Mouse (Mus musculus): Measurements from ENCODE around the gene Igsf23. TPM values are rescaled to one million over a fixed set of nuclear protein-coding genes. Genes with fewer than 3 reads are reported as not detected.
"Not testable (repeated sequence)": the region's sequence is repeated elsewhere in the genome, so short reads cannot be mapped to it uniquely, and the experiment has no call there.

Gene Igsf23
- polyA plus RNA-seq, 1 experiment from 2014 or later, result 0.30 TPM

DNA sequence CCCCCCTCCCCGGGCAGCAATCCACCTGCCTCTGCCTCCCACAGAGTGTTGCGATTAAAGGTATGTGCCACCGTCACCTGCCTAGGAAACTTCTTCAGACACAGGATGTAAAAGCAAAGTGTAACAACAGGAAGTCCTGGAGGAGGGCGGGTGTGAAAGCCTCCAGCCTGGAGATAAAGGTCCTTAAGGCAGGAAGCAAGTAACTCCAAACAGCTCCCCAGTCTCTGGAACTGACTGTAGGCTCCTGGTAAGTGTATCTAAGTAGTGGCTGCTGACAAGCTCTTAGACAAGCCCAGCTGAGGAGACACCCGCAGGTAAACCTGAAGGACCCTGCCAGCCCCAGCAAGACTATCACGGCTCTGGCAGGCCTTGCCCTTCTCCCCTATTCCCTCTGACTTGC lies 10.3 kb downstream of the Igsf23 start:
- WGBS (ENCODE audit: insufficient replicate concordance), result 15% methylated on average over 5 of the region's 6 CpGs
- ATAC-seq (ENCODE audit: low read depth), result no peak

DNA sequence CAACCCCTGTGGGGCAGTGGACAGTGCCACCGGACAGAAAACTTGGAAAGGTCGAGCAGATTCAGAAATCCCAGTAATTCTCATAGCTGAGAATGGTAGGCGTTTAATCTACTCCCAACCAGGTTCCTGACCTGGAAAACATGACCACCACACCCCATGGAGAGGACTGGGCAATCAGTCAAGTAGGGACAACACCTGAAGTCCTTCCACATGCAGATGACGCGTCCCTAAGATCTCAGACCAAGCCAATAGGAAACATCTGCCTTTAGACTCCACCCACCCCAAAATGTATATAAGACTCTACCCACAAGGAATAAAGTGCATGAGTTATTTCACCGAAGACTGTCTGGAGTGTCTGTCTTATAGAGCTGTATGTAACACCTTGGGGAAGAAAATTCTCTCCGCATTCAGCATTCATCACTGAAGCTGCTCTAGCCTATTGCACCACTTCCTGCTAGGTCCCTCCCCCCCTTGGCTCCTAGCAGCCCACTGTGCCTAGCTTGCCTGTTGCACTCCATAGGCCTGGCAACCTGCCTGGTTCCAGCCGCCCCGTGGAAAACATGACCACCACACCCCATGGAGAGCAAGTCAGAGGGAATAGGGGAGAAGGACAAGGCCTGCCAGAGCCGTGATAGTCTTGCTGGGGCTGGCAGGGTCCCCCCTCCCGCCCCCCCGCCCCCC lies 10.9 kb downstream of the Igsf23 start:
- Histone ChIP-seq H3K4me2 (ENCODE audit: low read depth, low read length) (no peak overlapping the region), H3K27me3 (ENCODE audit: control insufficient read depth, insufficient read depth, low read depth, low read length) (no peaks in the 10 kb centered on the region), H3K27ac (ENCODE audit: low read length) (no peak overlapping the region)

More for the DNA sequence above, 10.3 kb downstream of the Igsf23 start:
- Histone ChIP-seq H3K27me3 (ENCODE audit: control insufficient read depth, insufficient read depth, low read depth, low read length) (no peaks in the 10 kb centered on the region), H3K27ac (ENCODE audit: low read length) (no peak overlapping the region), H3K4me3 (ENCODE audit: low read depth, low read length) (no peak overlapping the region), H3K4me2 (ENCODE audit: low read depth, low read length) (no peak overlapping the region), H3K36me3 (ENCODE audit: control insufficient read depth, insufficient read depth) (no peaks in the 10 kb centered on the region), H3K9ac (ENCODE audit: low read depth, low read length) (no peak overlapping the region), H3K4me1 (ENCODE audit: control insufficient read depth, low read depth, low read length) (no peaks in the 10 kb centered on the region), H3K9me3 (replicated peaks; ENCODE audit: control insufficient read depth, low read length) (no peaks in the 10 kb centered on the region)

DNA sequence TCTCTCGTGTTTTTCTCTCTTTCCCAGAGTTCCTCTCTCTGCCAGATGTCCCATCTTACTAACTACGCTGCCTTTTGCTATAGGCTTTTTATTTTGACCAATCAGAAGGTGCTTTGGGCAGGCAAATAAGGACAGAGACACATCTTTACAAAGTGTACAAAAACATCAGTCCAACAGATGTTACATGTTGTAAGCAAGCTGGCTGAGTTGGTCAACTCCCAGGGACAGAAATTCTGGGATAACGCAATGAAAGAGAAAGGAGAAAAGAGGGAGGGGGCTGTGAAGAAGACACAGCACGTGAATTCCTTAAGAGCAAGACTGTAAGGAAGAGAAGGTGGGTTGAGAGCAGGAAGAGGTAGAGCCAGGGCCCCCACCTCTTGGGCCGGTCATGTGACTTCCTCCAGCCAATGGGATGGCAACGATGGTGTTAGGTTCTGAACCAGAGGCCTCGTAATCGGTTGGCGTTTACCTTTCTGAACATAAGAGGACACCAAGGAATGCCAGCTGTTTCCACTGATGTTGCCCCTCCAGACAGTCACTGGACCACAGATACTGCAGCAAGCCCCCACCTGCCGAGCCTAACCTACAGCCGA lies 13.2 kb downstream of the Igsf23 start:
- WGBS (ENCODE audit: insufficient replicate concordance), result 63% methylated on average over 11 of the region's 11 CpGs
- Histone ChIP-seq H3K4me3 (ENCODE audit: low read depth, low read length) (no peak overlapping the region), H3K9ac (ENCODE audit: low read depth, low read length) (no peak overlapping the region), H3K27ac (ENCODE audit: low read length) (no peak overlapping the region), H3K36me3 (ENCODE audit: control insufficient read depth, insufficient read depth) (no peaks in the 10 kb centered on the region), H3K27me3 (ENCODE audit: control insufficient read depth, insufficient read depth, low read depth, low read length) (peaks cover 2% of the 10 kb centered on the region; the same call in 1 of the 2 replicates), H3K9me3 (replicated peaks; ENCODE audit: control insufficient read depth, low read length) (no peaks in the 10 kb centered on the region), H3K4me1 (ENCODE audit: control insufficient read depth, low read depth, low read length) (no peaks in the 10 kb centered on the region; the same call in none of the 2 replicates), H3K4me2 (ENCODE audit: low read depth, low read length) (no peak overlapping the region)
- ATAC-seq (ENCODE audit: low read depth), result no peak

More for the DNA sequence above, 10.9 kb downstream of the Igsf23 start:
- H3K9ac ChIP-seq (ENCODE audit: low read depth, low read length), result no peak overlapping the region
- WGBS (ENCODE audit: insufficient replicate concordance), result 33% methylated on average over 10 of the region's 12 CpGs
- H3K4me3 ChIP-seq (ENCODE audit: low read depth, low read length), result no peak overlapping the region
- peak; percentile 58; the same call in 1 of the 2 replicates for ATAC-seq (ENCODE audit: low read depth)
- no peaks in the 10 kb centered on the region for H3K4me1 ChIP-seq (ENCODE audit: control insufficient read depth, low read depth, low read length)
- H3K36me3 ChIP-seq (ENCODE audit: control insufficient read depth, insufficient read depth), result no peaks in the 10 kb centered on the region
- H3K9me3 ChIP-seq (replicated peaks; ENCODE audit: control insufficient read depth, low read length), result no peaks in the 10 kb centered on the region

DNA sequence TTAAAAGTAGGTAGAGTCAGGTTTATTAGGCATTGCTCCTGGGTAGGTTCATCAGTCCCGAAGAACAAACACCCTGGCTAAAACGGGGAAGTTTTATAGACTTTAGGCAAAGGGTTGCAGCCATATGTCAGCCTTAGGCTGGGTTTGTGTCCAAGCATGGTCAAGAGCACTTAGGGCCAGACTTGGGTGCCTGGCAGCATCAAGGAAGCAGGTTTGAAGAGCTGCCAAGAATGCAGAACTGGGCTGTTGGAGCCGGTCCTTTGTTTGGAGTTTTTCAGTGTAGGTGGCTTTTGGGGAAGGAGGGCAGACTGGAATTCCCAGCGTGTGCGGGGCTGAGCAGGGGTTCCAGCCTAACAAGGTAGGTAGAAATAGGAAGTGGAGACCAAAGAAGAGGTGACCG lies 14.6 kb downstream of the Igsf23 start:
- WGBS (ENCODE audit: insufficient replicate concordance), result 33% methylated on average over 6 of the region's 6 CpGs
- H3K4me3 ChIP-seq (ENCODE audit: low read depth, low read length), result no peak overlapping the region
- H3K4me2 ChIP-seq (ENCODE audit: low read depth, low read length), result no peak overlapping the region
- H3K4me1 ChIP-seq (ENCODE audit: control insufficient read depth, low read depth, low read length), result no peaks in the 10 kb centered on the region; the same call in none of the 2 replicates
- H3K9me3 ChIP-seq (replicated peaks; ENCODE audit: control insufficient read depth, low read length), result no peaks in the 10 kb centered on the region
- H3K27me3 ChIP-seq (ENCODE audit: control insufficient read depth, insufficient read depth, low read depth, low read length), result peaks cover 2% of the 10 kb centered on the region; the same call in 1 of the 2 replicates
- no peak for ATAC-seq (ENCODE audit: low read depth)
- H3K27ac ChIP-seq (ENCODE audit: low read length), result no peak overlapping the region; the same call in 1 of the 2 replicates
- H3K36me3 ChIP-seq (ENCODE audit: control insufficient read depth, insufficient read depth), result no peaks in the 10 kb centered on the region
- no peak overlapping the region for H3K9ac ChIP-seq (ENCODE audit: low read depth, low read length)

DNA sequence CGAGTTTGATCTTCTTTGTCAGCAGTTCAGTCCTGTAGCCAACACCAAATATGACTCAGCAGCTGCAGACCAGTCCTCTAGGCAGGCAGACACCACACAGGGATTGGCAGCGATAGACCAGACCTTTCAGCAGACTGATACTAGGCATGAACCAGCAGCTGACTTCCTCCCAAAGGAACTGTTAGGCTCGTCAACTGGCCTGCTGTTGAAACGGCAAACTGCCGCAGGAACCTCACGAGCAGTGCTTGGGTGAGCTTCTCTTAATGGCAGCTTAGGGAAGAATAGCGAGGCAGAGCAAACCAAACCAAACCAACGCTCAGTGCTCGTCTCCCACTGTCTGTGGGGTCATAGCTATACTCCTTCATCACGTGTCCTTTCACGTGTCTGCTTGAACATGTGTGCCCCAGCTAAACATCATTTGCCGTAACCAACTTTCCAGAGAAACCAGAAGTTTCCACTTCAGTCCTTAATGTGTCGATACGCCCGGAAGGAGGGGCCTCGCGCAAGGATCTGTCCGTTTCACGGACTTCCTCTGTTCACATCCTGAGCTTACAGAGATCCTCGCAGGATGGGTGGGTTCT lies 15.3 kb downstream of the Igsf23 start:
- H3K4me1 ChIP-seq (ENCODE audit: control insufficient read depth, low read depth, low read length), result no peaks in the 10 kb centered on the region; the same call in none of the 2 replicates
- peak overlapping the region; percentile 25; the same call in 1 of the 2 replicates for H3K4me2 ChIP-seq (ENCODE audit: low read depth, low read length)
- peak; percentile 58 for ATAC-seq (ENCODE audit: low read depth)
- H3K9ac ChIP-seq (ENCODE audit: low read depth, low read length), result no peak overlapping the region
- peak overlapping the region; percentile 67 for H3K27ac ChIP-seq (ENCODE audit: low read length)
- no peaks in the 10 kb centered on the region for H3K9me3 ChIP-seq (replicated peaks; ENCODE audit: control insufficient read depth, low read length)
- 14% methylated on average over 20 of the region's 20 CpGs for WGBS (ENCODE audit: insufficient replicate concordance)
- 0 out of 2 replicates have a peak overlapping the region, but pooled peaks have one; percentile 1 for H3K4me3 ChIP-seq (ENCODE audit: low read depth, low read length)
- H3K36me3 ChIP-seq (ENCODE audit: control insufficient read depth, insufficient read depth), result no peaks in the 10 kb centered on the region
- peaks cover 2% of the 10 kb centered on the region; the same call in 1 of the 2 replicates for H3K27me3 ChIP-seq (ENCODE audit: control insufficient read depth, insufficient read depth, low read depth, low read length)

DNA sequence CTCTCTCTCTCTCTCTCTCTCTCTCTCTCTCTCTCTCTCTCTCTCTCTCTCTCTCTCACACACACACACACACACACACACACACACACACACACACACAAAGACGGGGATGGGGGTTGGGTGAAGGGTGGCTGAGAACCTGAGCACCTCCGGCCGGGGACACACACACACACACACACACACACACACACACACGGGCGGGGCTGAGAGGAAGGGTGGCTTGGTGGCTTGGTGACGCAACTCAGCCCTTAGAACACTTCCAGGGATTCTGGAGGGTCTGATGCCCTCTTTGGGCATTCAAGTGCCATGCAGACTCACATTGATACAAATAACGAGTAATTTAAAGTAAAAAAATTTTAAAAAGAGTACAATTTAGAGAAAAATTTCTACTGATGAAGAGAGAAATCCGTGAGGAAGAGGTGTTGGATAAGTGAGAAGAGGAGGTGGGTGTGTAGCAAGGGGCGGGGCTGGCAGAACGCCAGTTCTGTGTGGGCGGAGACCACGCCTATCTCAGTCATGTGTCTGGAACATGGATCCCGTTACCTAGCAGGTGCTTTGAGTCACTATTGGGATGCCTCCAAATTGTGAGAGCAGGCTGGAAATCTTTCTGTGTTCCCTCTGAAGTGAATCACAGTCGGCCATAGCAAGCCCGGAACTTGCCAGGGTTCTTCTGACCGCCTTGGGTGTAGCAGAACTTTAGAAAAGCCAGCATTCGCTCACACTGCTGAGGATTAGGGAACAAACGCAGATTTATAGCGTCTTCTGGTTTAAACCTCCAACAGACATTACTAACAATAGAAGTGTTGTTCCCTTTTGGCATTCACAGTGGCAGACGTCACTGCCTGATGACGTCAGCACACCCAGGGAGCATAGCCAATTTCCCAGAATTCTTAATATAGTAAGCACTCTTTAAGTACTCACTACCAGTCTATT lies 17.4 kb downstream of the Igsf23 start:
- peak overlapping the region; percentile 35 for H3K4me2 ChIP-seq (ENCODE audit: low read depth, low read length)
- no peaks in the 10 kb centered on the region for H3K9me3 ChIP-seq (replicated peaks; ENCODE audit: control insufficient read depth, low read length)
- H3K27ac ChIP-seq (ENCODE audit: low read length), result no peak overlapping the region
- H3K36me3 ChIP-seq (ENCODE audit: control insufficient read depth, insufficient read depth), result no peaks in the 10 kb centered on the region
- peaks cover 2% of the 10 kb centered on the region; the same call in 1 of the 2 replicates for H3K27me3 ChIP-seq (ENCODE audit: control insufficient read depth, insufficient read depth, low read depth, low read length)
- ATAC-seq (ENCODE audit: low read depth), result peak; percentile 65
- 7% methylated on average over 21 of the region's 21 CpGs for WGBS (ENCODE audit: insufficient replicate concordance)
- H3K4me1 ChIP-seq (ENCODE audit: control insufficient read depth, low read depth, low read length), result no peaks in the 10 kb centered on the region; the same call in none of the 2 replicates
- no peak overlapping the region for H3K9ac ChIP-seq (ENCODE audit: low read depth, low read length)
- 0 out of 2 replicates have a peak overlapping the region, but pooled peaks have one; percentile 4 for H3K4me3 ChIP-seq (ENCODE audit: low read depth, low read length)

DNA sequence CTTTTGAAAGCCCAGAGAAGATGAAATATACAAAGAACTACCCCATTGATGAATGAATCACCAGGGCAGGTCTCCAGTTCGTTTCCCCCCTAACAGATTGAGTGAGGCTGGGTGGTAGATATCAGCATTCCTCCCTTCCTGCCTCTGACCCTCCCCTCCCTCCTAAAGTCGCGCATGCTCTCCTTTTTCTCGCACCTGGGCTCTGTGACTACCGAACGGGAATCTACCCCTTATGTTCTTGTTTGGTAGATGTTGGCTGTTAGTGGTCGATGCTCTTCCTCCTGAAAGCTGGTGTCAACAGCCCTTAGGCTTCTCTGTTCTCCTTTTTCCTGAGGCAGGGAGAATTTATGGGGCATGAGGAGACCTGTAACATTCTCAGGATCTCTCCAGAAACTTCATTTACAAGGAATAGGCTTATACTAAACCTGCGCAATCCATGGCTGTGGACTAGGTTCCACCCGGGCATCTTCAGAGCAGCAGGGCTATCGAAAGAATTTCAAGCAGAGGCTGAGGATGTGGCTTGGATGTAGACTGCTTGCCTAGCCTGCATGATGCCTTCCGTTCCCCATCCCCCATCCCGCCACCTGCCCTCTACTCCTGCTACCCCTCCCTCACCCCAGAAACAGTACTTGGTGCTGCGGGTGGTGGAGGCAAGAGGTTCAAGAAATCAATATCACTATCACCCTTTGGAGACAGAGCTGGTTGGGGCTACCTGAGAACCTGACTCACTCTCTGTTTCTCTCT lies 18.3 kb downstream of the Igsf23 start:
- ATAC-seq (ENCODE audit: low read depth), result no peak
- Histone ChIP-seq H3K9me3 (replicated peaks; ENCODE audit: control insufficient read depth, low read length) (no peaks in the 10 kb centered on the region), H3K27ac (ENCODE audit: low read length) (no peak overlapping the region), H3K4me3 (ENCODE audit: low read depth, low read length) (no peak overlapping the region), H3K27me3 (ENCODE audit: control insufficient read depth, insufficient read depth, low read depth, low read length) (peaks cover 2% of the 10 kb centered on the region; the same call in 1 of the 2 replicates), H3K4me1 (ENCODE audit: control insufficient read depth, low read depth, low read length) (no peaks in the 10 kb centered on the region; the same call in none of the 2 replicates), H3K36me3 (ENCODE audit: control insufficient read depth, insufficient read depth) (no peaks in the 10 kb centered on the region), H3K9ac (ENCODE audit: low read depth, low read length) (no peak overlapping the region), H3K4me2 (ENCODE audit: low read depth, low read length) (no peak overlapping the region)
- 12% methylated on average over 13 of the region's 13 CpGs for WGBS (ENCODE audit: insufficient replicate concordance)

DNA sequence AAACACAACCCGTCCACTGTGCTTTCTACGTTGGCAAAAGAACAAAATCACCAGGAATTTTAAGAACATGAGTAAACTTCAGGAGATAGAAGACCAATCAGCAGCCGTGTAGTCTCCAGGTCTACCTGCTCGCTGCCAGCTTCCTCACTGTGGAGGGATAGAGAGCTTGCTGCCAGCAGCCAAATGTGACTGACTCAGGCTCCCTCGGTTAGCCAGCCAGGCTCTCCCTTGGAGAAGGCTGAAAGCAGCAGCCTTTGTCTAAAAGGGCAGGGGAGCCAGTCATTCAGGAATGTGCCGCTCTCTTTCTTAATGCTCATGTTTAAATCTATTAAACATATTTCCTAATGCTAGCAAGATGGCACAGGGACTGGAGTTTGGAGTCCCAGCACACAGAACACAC lies 20.1 kb downstream of the Igsf23 start:
- H3K4me1 ChIP-seq (ENCODE audit: control insufficient read depth, low read depth, low read length); H3K27me3 ChIP-seq (ENCODE audit: control insufficient read depth, insufficient read depth, low read depth, low read length); H3K9me3 ChIP-seq (replicated peaks; ENCODE audit: control insufficient read depth, low read length); H3K36me3 ChIP-seq (ENCODE audit: control insufficient read depth, insufficient read depth); H3K27ac ChIP-seq (ENCODE audit: low read length); H3K4me3 ChIP-seq (ENCODE audit: low read depth, low read length); H3K9ac ChIP-seq (ENCODE audit: low read depth, low read length); H3K4me2 ChIP-seq (ENCODE audit: low read depth, low read length); ATAC-seq (ENCODE audit: low read depth): not testable (repeated sequence)
- WGBS (ENCODE audit: insufficient replicate concordance), result 68% methylated on average over 6 of the region's 6 CpGs

Measured in liver, embryonic 16.5 days (tissue).